Mouse (Mus musculus) limb, embryonic 14.5 days (tissue): Measurements from ENCODE around the gene Umod. TPM values are rescaled to one million over a fixed set of nuclear protein-coding genes. Genes with fewer than 3 reads are reported as not detected.
A peak's percentile ranks its signal among the peaks of the same experiment; 100 is the strongest.

Source experiments
- ATAC-seq: fragments of 200-750 bp; cut with Nextera tagmentation; 2 replicates; pipeline ENCODE4 v1.8.0; 2017; ENCODE audit warnings: low read depth, moderate number of reproducible peaks, moderate TSS enrichment; ENCODE audit not compliant: low FRiP score
- DNase-seq: peaks from one replicate; pipeline ENCODE4 v3.0.0-alpha.2; 2015; ENCODE audit warnings: low spot score
- H3K27ac ChIP-seq: fragments of 300-500 bp; sonication (generic); replicated peaks from 2 replicates; pipeline ENCODE4 v1.5.1; 2014; ENCODE audit warnings: low read depth, mild to moderate bottlenecking, low read length, moderate library complexity, mixed read lengths
- H3K27me3 ChIP-seq: fragments of 300-500 bp; sonication (generic); 2 replicates; pipeline ENCODE4 v1.6.1; 2014; ENCODE audit warnings: low read length, mixed read lengths; ENCODE audit not compliant: control insufficient read depth, insufficient read depth
- H3K36me3 ChIP-seq: fragments of 300-500 bp; sonication (generic); 2 replicates; pipeline ENCODE4 v1.6.1; 2014; ENCODE audit warnings: mild to moderate bottlenecking, low read length, moderate library complexity, mixed read lengths; ENCODE audit not compliant: control insufficient read depth, insufficient read depth
- H3K4me1 ChIP-seq: fragments of 300-500 bp; sonication (generic); 2 replicates; pipeline ENCODE4 v1.6.1; 2014; ENCODE audit warnings: antibody characterized with exemption, low read length, mixed read lengths; ENCODE audit not compliant: control insufficient read depth, insufficient read depth
- H3K4me2 ChIP-seq: fragments of 300-500 bp; sonication (generic); replicated peaks from 2 replicates; pipeline ENCODE4 v1.6.1; 2014; ENCODE audit warnings: low read depth, mild to moderate bottlenecking, low read length, moderate library complexity; ENCODE audit not compliant: severe bottlenecking
- H3K4me3 ChIP-seq: fragments of 300-500 bp; sonication (generic); replicated peaks from 2 replicates; pipeline ENCODE4 v1.5.1; 2014; ENCODE audit warnings: low read length
- H3K9ac ChIP-seq: fragments of 300-500 bp; sonication (generic); 2 replicates; pipeline ENCODE4 v1.6.1; 2014; ENCODE audit warnings: mild to moderate bottlenecking, low read depth, low read length, moderate library complexity; ENCODE audit not compliant: severe bottlenecking
- H3K9me3 ChIP-seq: fragments of 300-500 bp; sonication (generic); 2 replicates; pipeline ENCODE4 v1.6.1; 2016; ENCODE audit warnings: low read length; ENCODE audit not compliant: control insufficient read depth
- POLR2A ChIP-seq: fragments of 200-500 bp; IDR thresholded peaks from 2 replicates; pipeline ENCODE4 v1.8.0; 2012; ENCODE audit warnings: inconsistent platforms, mild to moderate bottlenecking, moderate library complexity, borderline replicate concordance; ENCODE audit not compliant: insufficient read depth, insufficient read length; ENCODE audit errors: extremely low read depth
- WGBS: fragments of 180-500 bp; shearing (Covaris S2); extraction: QIAGEN DNeasy Blood & Tissue Kit; methylation state at CpG from one replicate; pipeline ENCODE4 v1.1.7; 2014; 5-methylcytosine and 5-hydroxymethylcytosine counted together
- polyA plus RNA-seq, 2 experiments: library from polyadenylated mRNA; depleted of rRNA in 1 of 2; stranded (reverse) in 1 of 2; unstranded in 1 of 2; fragments of >200 nt; fragmentation: Nextera tagmentation in 1 of 2; extraction: Ambion mirVana in 1 of 2; gene quantifications; 2 replicates each; pipeline versions ENCODE4 v1.2.1 to v1.2.3; 2012 to 2014

Umod gene
- polyA plus RNA-seq, 2 experiments: not detected

DNA sequence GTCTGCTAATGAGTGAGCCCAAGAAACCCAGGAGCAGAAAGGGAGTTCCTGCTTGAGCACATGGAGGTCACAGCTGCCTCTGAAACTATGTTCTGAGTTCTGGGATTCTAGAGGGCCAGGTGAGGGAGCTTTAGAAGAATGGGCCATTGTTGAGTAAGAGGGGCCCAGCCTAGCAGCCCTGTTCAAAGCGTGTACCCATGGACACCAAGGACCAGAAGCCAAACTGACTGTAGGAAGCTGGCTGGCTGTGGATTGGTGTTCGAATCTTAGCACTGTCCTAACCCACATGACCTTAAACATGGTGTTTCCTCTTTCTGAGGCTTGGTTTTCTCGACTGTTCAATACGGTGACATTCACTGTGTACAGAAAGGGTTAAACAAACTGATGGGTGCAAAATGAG is 44.3 kb upstream of the Umod start, which contains the start of gene Pdilt:
TSS of gene Pdilt (minus strand) at position 101 of the 400 bp plus-strand sequence.
- H3K4me2 ChIP-seq: no peak within 1 kb of the TSS
- WGBS: 77% methylated on average over 4 of the region's 4 CpGs
- ATAC-seq (no peak), DNase-seq (no peak)
- no peak for TF ChIP-seq POLR2A
- H3K9me3 ChIP-seq: no peaks in the 10 kb centered on the region
- no peaks in the 10 kb centered on the region for H3K27me3 ChIP-seq
- no peaks in the 10 kb centered on the region for H3K36me3 ChIP-seq
- no peaks in the 10 kb centered on the region for H3K4me1 ChIP-seq
- no peak within 1 kb of the TSS for H3K4me3 ChIP-seq
- H3K9ac ChIP-seq: no peak within 1 kb of the TSS
- H3K27ac ChIP-seq: no peak within 1 kb of the TSS

DNA sequence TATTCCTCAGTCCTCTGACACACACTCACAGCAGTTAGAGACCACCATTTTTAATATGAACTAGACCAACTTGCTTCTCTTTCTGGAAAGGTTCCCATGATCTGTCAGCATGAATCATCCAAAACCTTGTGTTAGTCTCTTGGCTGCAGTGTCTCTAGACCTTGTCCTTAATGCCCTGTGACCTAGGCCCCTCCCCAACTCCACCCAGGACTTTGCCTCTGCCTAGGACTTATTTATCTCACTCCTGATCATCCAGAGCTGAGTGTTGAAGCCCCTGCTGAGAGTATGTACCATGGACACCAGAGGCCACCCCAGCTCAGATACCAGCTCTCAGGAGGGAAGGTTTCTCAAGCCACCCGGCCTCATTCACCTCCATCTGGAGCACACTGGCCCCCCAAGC is 43.3 kb upstream of the Umod start:
- WGBS: 64% methylated on average over 1 of the region's 1 CpGs

DNA sequence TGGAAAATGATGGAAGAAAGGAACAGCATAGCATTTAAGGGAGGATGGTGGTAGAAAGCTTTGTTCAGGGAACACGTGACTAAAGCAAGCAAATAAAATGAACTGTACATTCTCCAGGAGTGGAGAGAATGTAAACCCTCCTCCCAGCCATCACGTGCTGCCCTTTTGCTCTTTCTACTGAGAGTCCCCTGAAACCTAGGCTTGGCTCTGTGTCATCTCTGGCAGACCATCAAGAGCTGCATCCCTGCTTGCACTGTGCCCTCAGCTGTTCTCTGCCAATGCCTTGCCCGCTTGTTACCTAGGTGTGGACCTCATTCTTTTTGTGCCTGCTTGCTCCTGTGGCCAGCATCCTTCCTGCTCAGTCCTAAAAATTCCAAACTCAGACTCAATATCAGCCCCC is 42.7 kb upstream of the Umod start:
- no peak for ATAC-seq
- no peaks in the 10 kb centered on the region for H3K36me3 ChIP-seq
- no peaks in the 10 kb centered on the region for H3K4me1 ChIP-seq
- H3K4me2 ChIP-seq: no peak overlapping the region
- DNase-seq: no peak
- no peak overlapping the region for H3K4me3 ChIP-seq
- H3K27ac ChIP-seq: no peak overlapping the region
- H3K9me3 ChIP-seq: no peaks in the 10 kb centered on the region
- 71% methylated on average over 3 of the region's 3 CpGs for WGBS
- no peak for TF ChIP-seq POLR2A
- no peaks in the 10 kb centered on the region for H3K27me3 ChIP-seq
- no peak overlapping the region for H3K9ac ChIP-seq

More for the DNA sequence above, 43.3 kb upstream of the Umod start:
- no peak overlapping the region for H3K4me2 ChIP-seq
- H3K27ac ChIP-seq: no peak overlapping the region
- no peaks in the 10 kb centered on the region for H3K4me1 ChIP-seq
- H3K9ac ChIP-seq: no peak overlapping the region
- H3K9me3 ChIP-seq: no peaks in the 10 kb centered on the region
- no peak for TF ChIP-seq POLR2A
- no peak overlapping the region for H3K4me3 ChIP-seq
- no peaks in the 10 kb centered on the region for H3K27me3 ChIP-seq
- ATAC-seq (no peak), DNase-seq (no peak)
- H3K36me3 ChIP-seq: no peaks in the 10 kb centered on the region

DNA sequence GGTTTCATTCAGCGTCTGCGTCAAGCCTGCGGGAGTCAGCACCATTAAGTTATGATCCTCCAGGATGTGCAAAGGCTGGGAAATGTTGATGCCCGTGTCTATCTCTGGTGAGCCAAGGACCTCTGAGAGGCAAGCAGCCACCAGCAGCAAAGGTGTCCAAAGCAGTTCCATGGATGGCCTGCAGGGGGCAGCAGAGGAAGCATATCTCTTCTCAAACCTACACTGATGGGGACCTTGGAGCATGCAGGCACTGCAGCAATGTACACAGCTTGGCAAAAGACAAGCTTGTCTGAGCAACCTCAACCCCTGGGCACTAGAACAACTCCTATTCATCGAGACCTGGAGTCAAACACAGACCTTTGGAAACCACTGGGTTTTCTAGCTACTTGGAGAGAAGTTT is 40.6 kb upstream of the Umod start:
- H3K27me3 ChIP-seq: no peaks in the 10 kb centered on the region
- no peak overlapping the region for H3K27ac ChIP-seq
- TF ChIP-seq POLR2A: no peak
- H3K4me1 ChIP-seq: no peaks in the 10 kb centered on the region
- no peak overlapping the region for H3K4me2 ChIP-seq
- WGBS: 54% methylated on average over 5 of the region's 5 CpGs
- H3K4me3 ChIP-seq: no peak overlapping the region
- no peaks in the 10 kb centered on the region for H3K9me3 ChIP-seq
- peak; percentile 41 for DNase-seq
- H3K9ac ChIP-seq: no peak overlapping the region
- no peak for ATAC-seq
- H3K36me3 ChIP-seq: no peaks in the 10 kb centered on the region

DNA sequence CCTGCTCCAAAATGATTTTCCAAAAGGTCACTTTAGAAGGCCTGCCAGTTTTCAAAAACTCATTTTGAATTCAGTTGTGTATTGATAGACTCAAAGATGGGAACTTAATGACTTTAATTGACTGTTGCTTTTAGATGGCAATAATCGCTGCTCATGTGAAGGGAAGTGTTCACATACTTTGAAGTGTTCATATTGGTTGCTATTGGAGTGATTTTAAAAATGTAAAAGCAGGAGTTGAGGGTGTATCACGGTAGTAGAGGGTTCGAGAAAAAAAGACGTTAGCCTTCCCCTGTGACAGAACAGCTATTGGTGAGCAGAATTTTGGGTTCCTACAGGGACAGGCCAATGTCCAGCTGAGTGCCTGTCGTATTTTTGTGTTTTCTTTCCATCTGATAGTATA is 40.1 kb upstream of the Umod start, which contains the start of gene Acsm5:
TSS of gene Acsm5 (plus strand) at position 301 of the 400 bp plus-strand sequence.
- ATAC-seq (no peak), DNase-seq (no peak)
- no peak within 1 kb of the TSS for H3K9ac ChIP-seq
- no peak for TF ChIP-seq POLR2A
- H3K4me3 ChIP-seq: no peak within 1 kb of the TSS
- no peaks in the 10 kb centered on the region for H3K9me3 ChIP-seq
- no peaks in the 10 kb centered on the region for H3K4me1 ChIP-seq
- H3K36me3 ChIP-seq: no peaks in the 10 kb centered on the region
- no peaks in the 10 kb centered on the region for H3K27me3 ChIP-seq
- H3K4me2 ChIP-seq: no peak within 1 kb of the TSS
- no peak within 1 kb of the TSS for H3K27ac ChIP-seq
- 68% methylated on average over 5 of the region's 5 CpGs for WGBS

DNA sequence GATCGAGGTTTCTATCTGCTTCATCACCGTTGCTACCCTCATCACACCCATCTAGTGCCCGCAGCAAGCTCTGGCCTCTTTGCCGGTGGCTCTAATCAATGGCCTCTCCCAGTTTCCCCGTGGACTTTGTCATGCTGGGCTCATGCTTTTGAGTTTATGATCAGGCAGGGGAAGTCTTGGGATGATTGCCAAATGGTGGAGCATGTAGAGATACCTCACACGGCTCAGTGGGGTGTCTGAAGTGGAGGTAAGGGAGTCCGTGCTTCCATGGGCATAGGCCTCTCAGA is 37.1 kb upstream of the Umod start:
- H3K4me2 ChIP-seq: no peak overlapping the region
- no peaks in the 10 kb centered on the region for H3K27me3 ChIP-seq
- H3K4me1 ChIP-seq: no peaks in the 10 kb centered on the region
- WGBS: 82% methylated on average over 7 of the region's 7 CpGs
- H3K4me3 ChIP-seq: no peak overlapping the region
- DNase-seq (no peak), ATAC-seq (no peak)
- H3K27ac ChIP-seq: no peak overlapping the region
- H3K9ac ChIP-seq: no peak overlapping the region
- no peaks in the 10 kb centered on the region for H3K9me3 ChIP-seq
- no peak for TF ChIP-seq POLR2A
- H3K36me3 ChIP-seq: no peaks in the 10 kb centered on the region
